Mouse (Mus musculus): Measurements from ENCODE around the gene Exoc7.

GRCm38 (mm10) chr11:116255090-116255981 lies 51.7 kb downstream of the Exoc7 start:
- no peak for TF ChIP-seq CTCF (IDR thresholded peaks at IDR 0.05; ENCODE audit: low read depth)
- no peak for TF ChIP-seq EP300 (IDR thresholded peaks at IDR 0.05; ENCODE audit: low read depth)

All from heart, postnatal 0 days (tissue).